Mouse (Mus musculus): ENCODE measurements around the gene Hikeshi. TPM values are rescaled to one million over a fixed set of nuclear protein-coding genes. Genes with fewer than 3 reads are reported as not detected.
A peak's percentile ranks its signal among the peaks of the same experiment; 100 is the strongest.

Hikeshi gene
- polyA plus RNA-seq, 1 experiment = 16.7 TPM

DNA sequence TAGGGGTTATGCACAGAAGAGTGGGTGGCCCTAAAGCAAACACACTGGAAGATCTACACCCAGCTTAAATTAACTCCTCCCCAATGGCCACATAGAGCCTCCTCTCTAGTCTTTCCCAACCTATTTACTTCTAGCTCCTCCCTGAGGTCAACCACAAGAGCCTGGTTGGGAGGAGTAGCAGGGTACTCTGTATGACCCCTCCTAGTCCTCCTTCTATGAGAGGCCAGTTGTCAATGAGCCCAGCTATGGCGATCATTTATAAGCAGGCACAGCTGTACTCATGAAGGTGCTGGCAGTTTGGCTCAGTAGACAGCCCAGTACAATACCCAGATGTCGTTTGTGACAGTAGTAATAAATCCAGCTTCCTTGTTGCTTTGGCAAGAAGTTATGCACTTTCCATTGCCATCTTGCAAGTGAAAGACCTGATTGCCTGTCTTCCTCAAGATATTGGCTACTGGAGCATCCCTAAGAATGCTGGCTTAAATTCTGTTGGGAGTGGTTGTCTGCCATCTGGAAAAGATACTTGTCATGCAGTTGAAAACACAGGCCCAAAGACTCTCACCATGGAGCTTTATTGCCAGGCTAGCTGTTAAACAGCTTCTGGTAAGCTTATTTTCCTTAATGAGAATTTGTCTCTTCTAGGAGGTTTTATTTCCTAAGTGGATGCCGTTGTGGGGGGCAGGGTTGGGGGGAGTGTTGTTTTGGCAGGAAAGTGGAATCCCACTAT lies 27.4 kb downstream of the Hikeshi start:
- no peak overlapping the region for H3K27ac ChIP-seq (ENCODE audit: control insufficient read depth, insufficient read depth, low read depth, low read length)
- no peaks in the 10 kb centered on the region for H3K36me3 ChIP-seq (ENCODE audit: control insufficient read depth, insufficient read depth, low read length)
- no peaks in the 10 kb centered on the region for H3K27me3 ChIP-seq (ENCODE audit: control insufficient read depth, insufficient read depth, low read length)
- TF ChIP-seq CTCF (IDR thresholded peaks at IDR 0.05; ENCODE audit: control insufficient read depth, insufficient read depth, insufficient replicate concordance, low read depth, low read length) (no peak), POLR2A (IDR thresholded peaks at IDR 0.05; ENCODE audit: control insufficient read depth, low read depth, low read length) (no peak)
- no peak overlapping the region for H3K4me3 ChIP-seq (ENCODE audit: control insufficient read depth, low read depth, low read length)
- H3K4me1 ChIP-seq (ENCODE audit: control insufficient read depth, insufficient read depth, low read length) = peaks cover 7% of the 10 kb centered on the region

DNA sequence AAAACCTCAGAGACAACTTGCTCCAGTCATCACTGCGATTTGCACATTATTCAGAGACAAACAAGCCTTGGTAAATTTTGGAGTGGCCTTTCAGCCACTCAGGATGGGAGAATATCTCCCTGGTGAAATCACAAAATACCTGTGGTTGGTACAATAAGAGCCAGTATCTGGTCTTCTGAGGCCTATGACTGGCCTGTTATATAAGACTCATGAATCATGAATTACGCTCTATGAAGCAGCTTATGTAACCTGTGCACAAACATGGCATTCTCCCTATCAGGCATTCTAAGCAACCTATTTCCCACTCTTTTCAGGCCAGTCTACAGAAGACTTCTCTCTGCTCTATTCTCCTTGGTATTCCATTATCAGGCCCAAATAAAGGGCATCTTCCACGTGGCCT lies 28.6 kb downstream of the Hikeshi start:
- Histone ChIP-seq H3K4me3 (ENCODE audit: control insufficient read depth, low read depth, low read length) (no peak overlapping the region), H3K27ac (ENCODE audit: control insufficient read depth, insufficient read depth, low read depth, low read length) (no peak overlapping the region), H3K27me3 (ENCODE audit: control insufficient read depth, insufficient read depth, low read length) (no peaks in the 10 kb centered on the region), H3K4me1 (ENCODE audit: control insufficient read depth, insufficient read depth, low read length) (peaks cover 7% of the 10 kb centered on the region), H3K36me3 (ENCODE audit: control insufficient read depth, insufficient read depth, low read length) (no peaks in the 10 kb centered on the region)
- TF ChIP-seq CTCF (IDR thresholded peaks at IDR 0.05; ENCODE audit: control insufficient read depth, insufficient read depth, insufficient replicate concordance, low read depth, low read length) = no peak
- no peak for TF ChIP-seq POLR2A (IDR thresholded peaks at IDR 0.05; ENCODE audit: control insufficient read depth, low read depth, low read length)

DNA sequence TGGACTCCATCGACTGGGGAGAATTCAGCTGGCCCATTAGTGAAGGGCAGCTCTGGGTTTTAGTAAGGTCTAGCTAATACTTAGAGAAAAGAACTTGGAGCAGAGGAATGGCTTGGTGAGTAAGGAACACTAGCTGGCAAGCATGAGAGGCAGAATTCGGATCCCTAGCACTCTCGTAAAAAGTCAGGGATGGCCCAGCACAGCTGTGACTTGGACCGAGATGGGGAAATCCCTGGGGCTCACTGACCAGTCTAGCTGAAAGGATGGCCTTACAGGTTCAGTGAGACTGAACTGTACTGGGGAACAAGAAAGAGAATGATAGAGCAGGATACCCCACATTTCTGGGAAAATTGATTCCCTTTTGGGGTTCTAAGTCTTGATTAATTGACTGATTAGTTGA lies 31.3 kb downstream of the Hikeshi start:
- TF ChIP-seq CTCF (IDR thresholded peaks at IDR 0.05; ENCODE audit: control insufficient read depth, insufficient read depth, insufficient replicate concordance, low read depth, low read length) (no peak), POLR2A (IDR thresholded peaks at IDR 0.05; ENCODE audit: control insufficient read depth, low read depth, low read length) (no peak)
- H3K36me3 ChIP-seq (ENCODE audit: control insufficient read depth, insufficient read depth, low read length) = no peaks in the 10 kb centered on the region
- H3K27me3 ChIP-seq (ENCODE audit: control insufficient read depth, insufficient read depth, low read length) = no peaks in the 10 kb centered on the region
- H3K27ac ChIP-seq (ENCODE audit: control insufficient read depth, insufficient read depth, low read depth, low read length) = no peak overlapping the region
- H3K4me3 ChIP-seq (ENCODE audit: control insufficient read depth, low read depth, low read length) = no peak overlapping the region
- H3K4me1 ChIP-seq (ENCODE audit: control insufficient read depth, insufficient read depth, low read length) = peaks cover 7% of the 10 kb centered on the region

DNA sequence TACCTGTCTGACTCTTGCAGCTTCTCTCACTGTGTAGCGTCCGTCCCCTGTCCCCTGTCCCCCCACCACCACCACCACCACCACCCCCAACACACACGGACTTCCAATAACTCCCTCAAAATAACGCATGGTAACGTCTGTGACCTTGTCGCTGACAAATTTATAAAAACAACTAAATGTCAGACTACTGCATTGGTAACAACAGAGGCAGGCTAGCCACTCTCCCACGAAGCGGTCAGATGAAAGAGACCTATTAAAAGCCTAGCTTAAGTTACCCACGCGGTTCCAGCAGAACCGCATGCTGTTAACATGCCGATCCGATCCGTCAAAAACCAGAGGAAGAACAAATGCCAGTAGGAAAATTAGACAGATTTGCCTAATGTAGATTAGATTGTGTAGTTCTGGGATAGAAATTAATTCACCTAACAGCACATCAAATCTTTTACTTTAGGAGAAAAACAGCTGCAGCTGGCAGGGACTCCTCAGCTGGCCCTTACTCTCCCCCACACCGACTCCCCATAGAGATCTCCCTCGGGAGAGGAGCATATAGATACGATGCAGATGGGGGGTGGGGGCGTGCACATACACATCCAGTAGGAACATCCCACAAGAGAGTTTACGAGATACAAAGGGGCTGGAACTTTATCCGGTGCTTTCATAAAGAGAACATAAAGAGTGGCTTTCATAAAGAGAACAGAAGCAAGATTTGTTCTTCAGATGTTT lies 31.9 kb downstream of the Hikeshi start:
- TF ChIP-seq POLR2A (IDR thresholded peaks at IDR 0.05; ENCODE audit: control insufficient read depth, low read depth, low read length) (no peak), CTCF (IDR thresholded peaks at IDR 0.05; ENCODE audit: control insufficient read depth, insufficient read depth, insufficient replicate concordance, low read depth, low read length) (no peak)
- peaks cover 7% of the 10 kb centered on the region for H3K4me1 ChIP-seq (ENCODE audit: control insufficient read depth, insufficient read depth, low read length)
- H3K36me3 ChIP-seq (ENCODE audit: control insufficient read depth, insufficient read depth, low read length) = no peaks in the 10 kb centered on the region
- H3K27ac ChIP-seq (ENCODE audit: control insufficient read depth, insufficient read depth, low read depth, low read length) = no peak overlapping the region
- no peak overlapping the region; the same call in 1 of the 2 replicates for H3K4me3 ChIP-seq (ENCODE audit: control insufficient read depth, low read depth, low read length)
- H3K27me3 ChIP-seq (ENCODE audit: control insufficient read depth, insufficient read depth, low read length) = no peaks in the 10 kb centered on the region

DNA sequence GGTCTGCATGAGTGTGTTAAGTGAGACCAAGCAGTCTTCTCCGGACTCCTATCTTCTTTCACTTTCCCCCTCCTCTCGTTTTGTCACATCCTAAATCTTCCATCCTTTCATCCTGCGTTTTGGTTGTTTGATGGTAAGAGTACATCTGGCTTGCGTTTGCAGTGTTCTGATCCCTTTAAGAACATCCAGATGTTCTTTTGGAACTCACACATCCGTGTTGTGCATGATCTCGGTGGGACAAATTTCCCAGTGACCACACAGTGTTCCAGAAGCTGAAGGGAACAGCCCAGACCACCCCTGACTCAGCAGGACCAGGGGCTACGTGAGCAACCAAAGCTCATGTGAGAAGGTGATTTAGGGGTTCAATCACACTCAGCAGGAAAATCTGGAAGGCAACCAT lies 32.6 kb downstream of the Hikeshi start:
- H3K27me3 ChIP-seq (ENCODE audit: control insufficient read depth, insufficient read depth, low read length) = no peaks in the 10 kb centered on the region
- no peak for TF ChIP-seq POLR2A (IDR thresholded peaks at IDR 0.05; ENCODE audit: control insufficient read depth, low read depth, low read length)
- no peak for TF ChIP-seq CTCF (IDR thresholded peaks at IDR 0.05; ENCODE audit: control insufficient read depth, insufficient read depth, insufficient replicate concordance, low read depth, low read length)
- no peak overlapping the region for H3K27ac ChIP-seq (ENCODE audit: control insufficient read depth, insufficient read depth, low read depth, low read length)
- H3K4me3 ChIP-seq (ENCODE audit: control insufficient read depth, low read depth, low read length) = no peak overlapping the region
- no peaks in the 10 kb centered on the region for H3K36me3 ChIP-seq (ENCODE audit: control insufficient read depth, insufficient read depth, low read length)
- peaks cover 12% of the 10 kb centered on the region for H3K4me1 ChIP-seq (ENCODE audit: control insufficient read depth, insufficient read depth, low read length)

DNA sequence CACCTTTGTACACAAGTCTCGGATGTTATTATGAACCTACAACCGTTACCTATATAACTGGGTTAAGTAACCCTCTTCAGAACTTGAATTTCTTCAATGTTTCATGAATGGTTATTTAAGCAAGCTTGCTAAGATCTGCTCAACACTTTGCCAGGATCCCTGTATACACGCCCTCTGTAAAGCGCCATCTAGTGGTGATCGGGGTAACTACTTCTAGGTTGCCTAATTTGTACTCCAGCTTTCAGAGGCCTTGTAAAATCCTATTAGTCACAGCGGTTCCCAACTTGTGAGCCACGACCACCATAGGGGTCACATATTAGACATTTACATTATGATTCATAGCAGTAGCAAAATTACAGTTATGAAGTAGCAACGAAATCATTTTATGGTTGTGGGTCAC lies 33.1 kb downstream of the Hikeshi start:
- Histone ChIP-seq H3K4me1 (ENCODE audit: control insufficient read depth, insufficient read depth, low read length) (peaks cover 17% of the 10 kb centered on the region), H3K27me3 (ENCODE audit: control insufficient read depth, insufficient read depth, low read length) (no peaks in the 10 kb centered on the region), H3K27ac (ENCODE audit: control insufficient read depth, insufficient read depth, low read depth, low read length) (no peak overlapping the region), H3K36me3 (ENCODE audit: control insufficient read depth, insufficient read depth, low read length) (no peaks in the 10 kb centered on the region), H3K4me3 (ENCODE audit: control insufficient read depth, low read depth, low read length) (no peak overlapping the region)
- TF ChIP-seq CTCF (IDR thresholded peaks at IDR 0.05; ENCODE audit: control insufficient read depth, insufficient read depth, insufficient replicate concordance, low read depth, low read length) = peak; percentile 44; the same call in 1 of the 2 replicates
- TF ChIP-seq POLR2A (IDR thresholded peaks at IDR 0.05; ENCODE audit: control insufficient read depth, low read depth, low read length) = no peak
